Mouse (Mus musculus): ENCODE data around the gene Rasgef1b. TPM values are rescaled to one million over a fixed set of nuclear protein-coding genes. Genes with fewer than 3 reads are reported as not detected.

Rasgef1b gene
- polyA plus RNA-seq, 1 experiment from 2014 or later = 8.8 TPM

DNA sequence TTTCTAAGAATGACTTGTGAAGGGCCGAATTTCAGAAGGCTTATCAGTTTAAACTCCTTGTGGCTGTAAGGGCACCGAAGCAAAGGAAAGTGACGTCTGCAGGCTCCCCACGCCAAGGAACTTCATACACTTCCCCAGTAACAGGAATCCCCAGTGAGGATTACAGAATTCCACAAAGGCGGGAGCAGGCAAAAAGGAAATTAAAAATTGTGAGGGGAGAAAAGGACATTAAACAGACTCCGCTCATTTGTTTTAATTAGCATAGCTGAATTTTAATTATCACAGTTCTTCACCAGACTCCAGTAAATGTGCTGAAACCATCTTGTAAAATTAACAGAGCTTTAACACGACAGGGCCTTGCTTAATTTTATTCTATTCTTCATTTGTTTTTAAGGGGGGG is 17.2 kb upstream of the Rasgef1b start:
- 64% methylated on average over 7 of the region's 7 CpGs for WGBS
- Histone ChIP-seq H3K9ac (ENCODE audit: low read depth, low read length) (no peak overlapping the region), H3K27ac (ENCODE audit: low read depth, low read length) (no peak overlapping the region), H3K9me3 (ENCODE audit: control insufficient read depth, low read length) (no peaks in the 10 kb centered on the region), H3K36me3 (ENCODE audit: control insufficient read depth, insufficient read depth, low read length) (no peaks in the 10 kb centered on the region), H3K27me3 (ENCODE audit: control insufficient read depth, insufficient read depth, low read length) (no peaks in the 10 kb centered on the region), H3K4me3 (ENCODE audit: low read length) (no peak overlapping the region), H3K4me2 (replicated peaks; ENCODE audit: low read depth, low read length) (no peak overlapping the region), H3K4me1 (ENCODE audit: control insufficient read depth, insufficient read depth, low read length) (no peaks in the 10 kb centered on the region)
- ATAC-seq (ENCODE audit: low FRiP score, low TSS enrichment) = no peak

DNA sequence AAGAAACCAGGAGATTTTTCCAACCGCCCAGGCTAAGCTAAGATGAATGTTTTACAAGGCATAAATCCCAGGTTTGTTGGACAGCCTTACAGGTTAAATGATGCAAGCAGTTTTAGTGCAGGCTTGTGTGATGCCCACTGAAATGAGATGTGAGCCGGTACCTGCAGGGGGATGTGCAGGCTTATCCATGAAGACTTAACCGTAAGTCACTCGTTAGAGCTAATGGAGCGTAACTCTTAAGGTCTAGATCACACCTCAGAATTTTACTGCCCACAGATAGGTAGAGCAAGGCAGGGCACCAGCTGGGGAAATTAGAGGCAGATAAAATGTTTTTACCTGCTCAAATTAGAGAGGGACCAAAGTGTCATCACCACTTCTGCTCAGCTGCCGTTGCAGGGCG is 14.0 kb upstream of the Rasgef1b start:
- Histone ChIP-seq H3K36me3 (ENCODE audit: control insufficient read depth, insufficient read depth, low read length) (no peaks in the 10 kb centered on the region), H3K27ac (ENCODE audit: low read depth, low read length) (no peak overlapping the region), H3K27me3 (ENCODE audit: control insufficient read depth, insufficient read depth, low read length) (no peaks in the 10 kb centered on the region), H3K4me2 (replicated peaks; ENCODE audit: low read depth, low read length) (no peak overlapping the region), H3K4me3 (ENCODE audit: low read length) (no peak overlapping the region), H3K4me1 (ENCODE audit: control insufficient read depth, insufficient read depth, low read length) (no peaks in the 10 kb centered on the region), H3K9ac (ENCODE audit: low read depth, low read length) (no peak overlapping the region), H3K9me3 (ENCODE audit: control insufficient read depth, low read length) (no peaks in the 10 kb centered on the region)
- WGBS = 47% methylated on average over 7 of the region's 7 CpGs
- ATAC-seq (ENCODE audit: low FRiP score, low TSS enrichment) = peak; percentile 64; the same call in 1 of the 2 replicates

DNA sequence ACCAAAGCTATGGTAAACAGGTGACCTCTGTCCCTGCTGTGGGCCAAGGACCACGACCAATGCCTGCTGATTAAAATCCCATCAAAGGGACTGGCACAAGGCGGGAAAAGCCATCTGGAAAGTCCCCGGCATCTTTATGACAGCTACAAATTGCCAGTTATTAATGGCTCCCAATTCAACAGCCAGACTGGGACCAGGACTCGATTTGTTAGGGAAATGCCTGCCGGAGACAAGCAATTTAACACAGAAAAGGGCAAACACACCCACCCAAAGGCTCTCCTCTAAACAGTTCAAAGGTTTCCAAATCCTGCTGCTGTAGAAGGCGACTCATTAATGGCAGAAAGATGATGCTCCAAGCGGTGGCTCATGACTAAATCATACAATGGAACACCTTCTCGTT is 13.2 kb upstream of the Rasgef1b start:
- no peaks in the 10 kb centered on the region for H3K27me3 ChIP-seq (ENCODE audit: control insufficient read depth, insufficient read depth, low read length)
- H3K4me2 ChIP-seq (replicated peaks; ENCODE audit: low read depth, low read length) = no peak overlapping the region
- no peaks in the 10 kb centered on the region for H3K36me3 ChIP-seq (ENCODE audit: control insufficient read depth, insufficient read depth, low read length)
- no peaks in the 10 kb centered on the region for H3K9me3 ChIP-seq (ENCODE audit: control insufficient read depth, low read length)
- 21% methylated on average over 8 of the region's 8 CpGs for WGBS
- no peak for ATAC-seq (ENCODE audit: low FRiP score, low TSS enrichment)
- H3K9ac ChIP-seq (ENCODE audit: low read depth, low read length) = no peak overlapping the region
- no peaks in the 10 kb centered on the region for H3K4me1 ChIP-seq (ENCODE audit: control insufficient read depth, insufficient read depth, low read length)
- no peak overlapping the region for H3K27ac ChIP-seq (ENCODE audit: low read depth, low read length)
- no peak overlapping the region for H3K4me3 ChIP-seq (ENCODE audit: low read length)

DNA sequence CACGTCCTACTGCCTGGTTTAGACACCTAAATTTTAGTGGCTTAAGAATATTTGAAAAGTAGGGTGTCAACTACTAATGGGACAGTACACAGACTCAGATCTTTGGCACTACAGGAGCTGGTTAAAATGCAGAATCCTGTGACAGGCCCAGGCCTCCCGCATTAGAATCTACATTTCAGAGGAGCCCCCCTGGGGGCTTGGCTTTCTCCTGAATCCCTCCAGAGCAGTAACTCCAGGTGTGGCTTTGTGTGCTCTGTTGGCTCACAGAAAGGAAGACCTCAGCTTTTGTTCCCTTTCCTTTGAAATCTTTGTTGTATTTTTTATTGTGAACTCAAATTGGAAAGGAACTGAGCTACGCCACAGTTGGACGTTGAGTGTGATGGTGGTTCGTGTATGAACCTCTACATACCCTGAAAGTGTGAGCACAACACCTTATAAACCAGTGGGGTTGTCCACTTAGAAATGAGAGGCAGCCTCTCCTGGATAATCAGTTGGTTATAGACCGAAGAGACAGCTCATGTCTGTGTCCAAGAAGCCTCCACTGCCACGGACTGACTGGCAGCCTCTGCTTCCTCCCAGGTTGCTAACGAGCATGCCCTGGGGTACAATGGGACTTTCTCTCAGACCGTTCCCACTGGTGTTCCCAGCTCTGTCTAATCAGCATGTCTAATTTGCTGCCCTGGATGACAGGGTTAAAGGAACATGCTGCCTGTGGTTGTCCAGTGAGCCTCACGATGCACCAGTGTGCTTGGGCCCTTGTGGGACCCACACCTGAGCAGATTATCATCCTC is 9.3 kb upstream of the Rasgef1b start:
- Histone ChIP-seq H3K9me3 (ENCODE audit: control insufficient read depth, low read length) (no peaks in the 10 kb centered on the region), H3K9ac (ENCODE audit: low read depth, low read length) (no peak overlapping the region), H3K36me3 (ENCODE audit: control insufficient read depth, insufficient read depth, low read length) (no peaks in the 10 kb centered on the region), H3K4me3 (ENCODE audit: low read length) (no peak overlapping the region), H3K27ac (ENCODE audit: low read depth, low read length) (no peak overlapping the region), H3K4me2 (replicated peaks; ENCODE audit: low read depth, low read length) (no peak overlapping the region), H3K27me3 (ENCODE audit: control insufficient read depth, insufficient read depth, low read length) (no peaks in the 10 kb centered on the region), H3K4me1 (ENCODE audit: control insufficient read depth, insufficient read depth, low read length) (no peaks in the 10 kb centered on the region)
- no peak for ATAC-seq (ENCODE audit: low FRiP score, low TSS enrichment)
- 51% methylated on average over 10 of the region's 10 CpGs for WGBS

DNA sequence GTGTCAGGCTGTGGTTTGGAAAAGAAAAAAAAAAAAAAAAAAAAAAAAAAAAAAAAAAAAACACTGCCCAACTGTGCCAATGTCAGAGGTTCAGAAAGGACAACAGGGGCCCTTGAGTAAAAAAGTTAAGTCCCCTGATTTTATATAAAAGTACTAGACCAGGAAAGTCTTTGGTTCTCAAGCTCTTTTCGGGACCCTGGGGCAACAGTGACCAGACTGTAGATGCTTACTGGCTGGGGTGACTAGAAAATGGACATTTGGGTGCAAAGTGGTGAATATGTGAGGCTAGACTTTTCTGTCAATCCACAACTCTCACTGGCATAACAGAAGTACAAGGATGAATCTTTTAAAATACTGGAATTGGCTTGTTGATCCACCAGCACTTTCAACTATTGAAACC is 1.1 kb upstream of the Rasgef1b start:
- H3K9ac ChIP-seq (ENCODE audit: low read depth, low read length) = no peak overlapping the region
- H3K9me3 ChIP-seq (ENCODE audit: control insufficient read depth, low read length) = no peaks in the 10 kb centered on the region
- 0 out of 2 replicates have a peak, but pooled peaks cover 3% of the 10 kb centered on the region for H3K4me1 ChIP-seq (ENCODE audit: control insufficient read depth, insufficient read depth, low read length)
- H3K36me3 ChIP-seq (ENCODE audit: control insufficient read depth, insufficient read depth, low read length) = no peaks in the 10 kb centered on the region
- H3K4me2 ChIP-seq (replicated peaks; ENCODE audit: low read depth, low read length) = no peak overlapping the region
- ATAC-seq (ENCODE audit: low FRiP score, low TSS enrichment) = no peak
- H3K27ac ChIP-seq (ENCODE audit: low read depth, low read length) = no peak overlapping the region
- peaks cover 12% of the 10 kb centered on the region for H3K27me3 ChIP-seq (ENCODE audit: control insufficient read depth, insufficient read depth, low read length)
- WGBS = 83% methylated on average over 1 of the region's 1 CpGs
- H3K4me3 ChIP-seq (ENCODE audit: low read length) = no peak overlapping the region

DNA sequence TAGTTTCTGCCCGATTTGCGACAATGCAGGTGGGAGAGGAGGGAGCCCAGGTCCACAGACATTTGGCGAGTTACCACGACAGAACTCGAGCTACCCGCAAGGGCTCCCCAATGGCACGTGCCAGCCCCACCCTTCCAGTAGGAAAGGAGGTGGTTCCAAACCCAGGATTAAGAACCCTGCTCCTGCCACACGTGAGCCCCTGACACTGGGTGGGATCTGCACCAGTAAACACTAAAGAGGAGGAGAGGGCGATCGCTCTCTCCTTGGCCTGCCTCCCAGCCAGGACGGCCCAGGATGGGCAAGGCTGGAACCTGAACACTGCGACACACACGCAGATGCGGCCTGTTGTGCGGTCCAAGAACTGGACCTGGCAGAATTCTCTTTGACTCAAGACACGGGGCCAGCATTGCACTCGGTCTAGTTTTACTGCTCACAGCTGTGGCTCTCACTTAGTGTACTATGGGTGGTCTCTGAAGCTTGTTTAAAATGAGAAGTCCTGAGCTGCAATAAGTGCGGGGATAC is 557 bp upstream of the Rasgef1b start:
- WGBS = 2% methylated on average over 18 of the region's 18 CpGs

DNA sequence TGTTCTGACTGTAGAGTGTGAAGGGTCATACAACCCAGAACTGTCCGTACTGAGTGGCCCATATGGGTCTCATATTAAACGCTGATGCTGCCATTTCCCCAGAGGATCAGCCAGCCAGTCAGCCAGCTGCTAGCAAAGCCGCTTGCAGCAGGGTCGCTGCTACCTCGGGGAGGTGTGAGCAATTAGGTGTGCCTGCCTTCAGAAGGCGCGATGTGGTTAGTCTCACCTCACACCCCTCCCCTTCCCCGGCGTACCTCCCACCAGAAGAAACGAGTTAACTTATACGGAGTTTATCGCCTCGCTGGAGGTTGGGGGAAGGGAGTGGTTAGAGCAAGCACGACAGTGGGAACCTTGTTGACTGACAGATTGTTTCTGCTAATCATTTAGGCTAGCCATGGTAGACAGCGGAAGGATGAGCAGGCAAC is 826 bp downstream of the Rasgef1b start:
- Histone ChIP-seq H3K27ac (ENCODE audit: low read depth, low read length) (no peak overlapping the region), H3K9ac (ENCODE audit: low read depth, low read length) (no peak overlapping the region), H3K27me3 (ENCODE audit: control insufficient read depth, insufficient read depth, low read length) (peaks cover 12% of the 10 kb centered on the region), H3K9me3 (ENCODE audit: control insufficient read depth, low read length) (no peaks in the 10 kb centered on the region), H3K4me3 (ENCODE audit: low read length) (peak overlapping the region; percentile 62), H3K4me2 (replicated peaks; ENCODE audit: low read depth, low read length) (peak overlapping the region; percentile 98), H3K36me3 (ENCODE audit: control insufficient read depth, insufficient read depth, low read length) (no peaks in the 10 kb centered on the region), H3K4me1 (ENCODE audit: control insufficient read depth, insufficient read depth, low read length) (0 out of 2 replicates have a peak, but pooled peaks cover 3% of the 10 kb centered on the region)
- ATAC-seq (ENCODE audit: low FRiP score, low TSS enrichment) = no peak
- WGBS = 1% methylated on average over 15 of the region's 15 CpGs

More for the DNA sequence above, 557 bp upstream of the Rasgef1b start:
- peak; percentile 59 for ATAC-seq (ENCODE audit: low FRiP score, low TSS enrichment)
- Histone ChIP-seq H3K4me3 (ENCODE audit: low read length) (peak overlapping the region; percentile 30), H3K27ac (ENCODE audit: low read depth, low read length) (no peak overlapping the region), H3K36me3 (ENCODE audit: control insufficient read depth, insufficient read depth, low read length) (no peaks in the 10 kb centered on the region), H3K27me3 (ENCODE audit: control insufficient read depth, insufficient read depth, low read length) (peaks cover 12% of the 10 kb centered on the region), H3K9me3 (ENCODE audit: control insufficient read depth, low read length) (no peaks in the 10 kb centered on the region), H3K4me1 (ENCODE audit: control insufficient read depth, insufficient read depth, low read length) (0 out of 2 replicates have a peak, but pooled peaks cover 3% of the 10 kb centered on the region), H3K9ac (ENCODE audit: low read depth, low read length) (no peak overlapping the region), H3K4me2 (replicated peaks; ENCODE audit: low read depth, low read length) (peak overlapping the region; percentile 98)

DNA sequence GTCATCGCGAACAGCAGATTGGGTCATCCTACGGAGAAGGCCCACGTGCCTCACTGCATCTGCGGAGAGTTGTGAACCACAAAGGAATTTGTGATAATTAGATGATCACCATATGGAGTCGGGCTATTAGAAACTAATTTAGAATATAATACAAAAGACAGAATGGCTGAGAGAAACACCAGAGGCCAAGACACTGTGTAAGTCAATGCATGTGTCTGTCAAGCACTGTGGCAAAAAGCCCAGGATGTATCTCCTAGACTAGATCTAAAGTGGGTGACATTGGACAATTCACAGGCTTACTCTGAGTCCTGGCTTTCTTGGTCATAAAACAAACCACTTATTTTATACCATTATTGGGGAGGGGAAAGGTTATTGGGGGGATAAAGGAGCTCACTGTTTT is 4.9 kb downstream of the Rasgef1b start:
- Histone ChIP-seq H3K27ac (ENCODE audit: low read depth, low read length) (no peak overlapping the region), H3K27me3 (ENCODE audit: control insufficient read depth, insufficient read depth, low read length) (peaks cover 6% of the 10 kb centered on the region; the same call in 1 of the 2 replicates), H3K9ac (ENCODE audit: low read depth, low read length) (no peak overlapping the region), H3K4me2 (replicated peaks; ENCODE audit: low read depth, low read length) (no peak overlapping the region), H3K4me1 (ENCODE audit: control insufficient read depth, insufficient read depth, low read length) (no peaks in the 10 kb centered on the region), H3K9me3 (ENCODE audit: control insufficient read depth, low read length) (no peaks in the 10 kb centered on the region), H3K36me3 (ENCODE audit: control insufficient read depth, insufficient read depth, low read length) (no peaks in the 10 kb centered on the region), H3K4me3 (ENCODE audit: low read length) (no peak overlapping the region)
- ATAC-seq (ENCODE audit: low FRiP score, low TSS enrichment) = no peak
- 90% methylated on average over 6 of the region's 6 CpGs for WGBS

DNA sequence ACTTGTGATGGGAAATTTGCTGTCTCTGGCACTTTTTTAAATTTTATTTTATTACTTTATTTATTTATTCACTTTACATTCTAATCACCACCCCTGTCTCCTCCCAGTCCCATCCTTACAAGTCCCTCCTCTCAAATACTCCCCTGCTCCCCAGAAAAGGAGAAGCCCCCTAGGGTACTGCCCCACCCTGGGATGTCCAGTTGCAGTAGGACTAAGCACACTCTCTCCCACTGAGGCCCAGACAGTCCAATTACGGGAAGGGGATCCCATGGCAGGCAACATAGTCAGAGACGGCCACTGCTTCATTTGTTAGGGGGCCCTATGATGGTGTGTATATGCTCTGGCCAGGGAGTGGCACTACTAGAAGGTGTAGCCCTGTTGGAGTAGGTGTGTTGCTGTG is 6.6 kb downstream of the Rasgef1b start:
- H3K36me3 ChIP-seq (ENCODE audit: control insufficient read depth, insufficient read depth, low read length) = no peaks in the 10 kb centered on the region
- WGBS = 80% methylated on average over 2 of the region's 2 CpGs
- no peak overlapping the region for H3K4me2 ChIP-seq (replicated peaks; ENCODE audit: low read depth, low read length)
- ATAC-seq (ENCODE audit: low FRiP score, low TSS enrichment) = no peak
- H3K9ac ChIP-seq (ENCODE audit: low read depth, low read length) = no peak overlapping the region
- H3K27me3 ChIP-seq (ENCODE audit: control insufficient read depth, insufficient read depth, low read length) = 0 out of 2 replicates have a peak, but pooled peaks cover 6% of the 10 kb centered on the region
- H3K4me1 ChIP-seq (ENCODE audit: control insufficient read depth, insufficient read depth, low read length) = no peaks in the 10 kb centered on the region
- H3K4me3 ChIP-seq (ENCODE audit: low read length) = no peak overlapping the region
- no peaks in the 10 kb centered on the region for H3K9me3 ChIP-seq (ENCODE audit: control insufficient read depth, low read length)
- no peak overlapping the region for H3K27ac ChIP-seq (ENCODE audit: low read depth, low read length)

Data from kidney, embryonic 14.5 days (tissue).